Mouse (Mus musculus) cerebellum, adult 18-20 months (tissue): ENCODE measurements around the gene Gm17087.
A peak's percentile ranks its signal among the peaks of the same experiment; 100 is the strongest.

ENCODE experiments used
- DNase-seq, 2 experiments: peaks; one replicate each; pipeline ENCODE4 v3.0.0; 2021

The Gm17087 gene

DNA sequence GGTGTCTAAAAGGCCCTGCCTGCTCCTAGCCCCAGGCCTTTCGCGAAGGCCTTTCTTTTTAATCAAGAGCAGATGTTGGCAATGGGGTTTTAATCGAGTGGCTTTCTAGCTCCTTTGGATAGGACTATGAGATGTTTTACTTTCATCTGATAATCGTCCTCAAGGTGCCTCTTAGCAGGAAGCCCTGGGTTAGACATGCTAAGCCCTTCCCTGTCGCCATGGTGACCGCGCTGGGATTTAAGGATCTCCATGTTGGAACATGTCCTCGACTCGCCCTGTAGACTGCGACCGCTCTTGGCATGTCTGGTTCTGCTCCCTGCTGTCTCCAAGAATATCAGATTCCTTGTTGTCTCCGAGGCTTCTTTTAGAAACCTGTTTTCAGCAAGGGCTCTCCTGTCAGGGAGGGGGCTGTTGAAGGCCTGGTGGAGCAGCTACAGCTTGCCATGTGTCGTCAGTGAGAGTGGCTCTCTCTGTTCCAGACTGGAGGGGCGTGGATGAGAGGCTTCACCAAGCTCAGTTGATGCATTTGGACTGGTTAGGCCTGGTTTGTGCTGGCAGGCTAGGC, 24.7 kb downstream of the Gm17087 start:
- peak in 1 of 2 experiments; percentile 29 for DNase-seq

DNA sequence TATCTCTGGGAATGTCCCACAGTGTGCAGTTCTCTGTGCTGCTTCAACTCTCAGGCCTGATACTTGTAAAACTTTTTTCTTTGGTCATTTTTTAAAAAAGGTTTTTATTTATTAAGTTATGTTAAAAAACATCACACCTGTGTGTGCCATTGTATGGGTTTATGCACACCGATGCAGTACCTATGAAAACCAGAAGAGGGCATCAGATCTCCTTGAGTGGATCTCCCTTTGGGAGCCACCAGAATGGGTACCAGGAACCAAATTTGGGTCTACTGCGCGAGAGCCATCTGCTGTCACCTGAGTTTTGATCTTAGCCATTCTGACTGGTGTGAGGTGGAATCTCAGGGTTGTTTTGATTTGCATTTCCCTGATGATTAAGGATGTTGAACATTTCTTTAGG, 28.6 kb downstream of the Gm17087 start:
- DNase-seq = peak in 1 of 2 experiments; percentile 35

DNA sequence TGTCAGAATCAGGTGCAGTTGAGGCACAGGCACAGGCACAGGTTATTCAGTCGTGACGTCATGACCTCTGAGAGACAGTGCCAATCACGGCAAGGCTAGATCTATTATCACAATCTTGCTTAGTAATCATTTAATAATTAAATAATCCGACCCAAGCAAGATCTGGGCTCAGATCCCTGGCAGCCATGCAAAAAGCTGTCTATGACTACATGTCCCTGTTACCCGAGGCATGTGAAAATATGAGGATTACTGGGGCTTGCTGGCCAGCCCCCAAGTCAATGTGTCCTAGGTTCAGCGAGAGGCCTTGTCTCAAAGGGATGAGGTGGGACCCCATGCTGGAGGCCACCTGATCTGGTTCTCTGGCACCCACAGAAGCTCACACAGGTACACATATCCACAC, 30.2 kb downstream of the Gm17087 start:
- DNase-seq = peak in 1 of 2 experiments; percentile 47

DNA sequence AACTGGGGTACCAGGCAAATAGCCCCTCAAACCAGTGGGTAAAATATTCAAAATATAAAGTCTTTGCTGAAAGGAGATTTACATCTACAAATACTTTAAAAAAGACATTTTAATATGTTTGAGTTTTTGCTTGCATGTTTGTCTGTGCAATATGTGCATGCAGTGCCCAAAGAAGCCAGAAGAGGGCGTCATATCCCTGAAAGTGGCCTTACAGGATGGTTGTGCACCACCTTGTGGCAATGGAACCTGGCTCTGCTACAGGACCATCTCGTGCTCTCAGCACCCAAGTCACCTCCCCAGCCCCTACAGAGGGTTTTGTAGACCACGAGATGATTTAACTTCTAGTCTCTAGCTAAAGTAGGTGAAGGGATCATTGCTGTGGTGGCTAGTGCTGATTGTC, 32.9 kb downstream of the Gm17087 start:
- peak in 1 of 2 experiments; percentile 50 for DNase-seq

DNA sequence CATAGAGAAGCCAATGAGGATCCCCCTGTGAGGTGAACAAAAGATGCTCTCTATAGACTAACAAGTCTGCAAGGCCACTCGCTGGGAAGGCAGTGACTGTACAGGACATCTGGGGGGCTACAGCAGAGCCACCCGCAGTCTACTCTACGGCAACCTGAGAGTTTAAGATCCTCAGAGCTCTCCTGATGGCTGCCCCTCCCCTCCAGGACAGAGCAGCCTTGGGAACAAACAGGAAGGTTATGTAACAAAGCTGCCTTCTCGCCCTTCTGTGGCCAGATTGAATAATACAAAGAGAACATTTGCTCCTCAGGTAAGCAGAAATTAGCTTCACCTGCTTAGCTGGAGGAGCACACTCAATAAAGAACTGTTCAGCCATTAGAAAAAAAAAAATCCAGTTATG, 34.1 kb downstream of the Gm17087 start:
- peak; percentile 72 to 81 for DNase-seq

DNA sequence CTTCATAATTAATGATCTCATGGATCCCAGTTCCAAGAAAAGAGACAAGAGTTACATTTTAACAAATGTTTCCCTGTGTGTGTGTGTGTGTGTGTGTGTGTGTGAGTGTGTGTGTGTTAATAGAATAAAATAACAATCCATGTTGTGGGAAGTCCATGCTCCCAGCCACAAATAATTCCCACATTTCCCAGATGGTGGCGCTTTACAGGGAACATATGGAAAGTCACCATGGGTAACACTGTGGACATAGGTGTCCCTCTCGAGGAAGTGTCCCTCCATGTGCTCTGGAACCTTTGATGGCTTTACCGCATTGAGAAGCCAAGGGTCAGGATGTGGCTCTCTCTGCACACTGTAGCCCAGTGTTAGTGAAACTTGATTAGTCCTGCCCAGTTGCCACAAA, 38.1 kb downstream of the Gm17087 start:
- DNase-seq = peak; percentile 52 to 57

DNA sequence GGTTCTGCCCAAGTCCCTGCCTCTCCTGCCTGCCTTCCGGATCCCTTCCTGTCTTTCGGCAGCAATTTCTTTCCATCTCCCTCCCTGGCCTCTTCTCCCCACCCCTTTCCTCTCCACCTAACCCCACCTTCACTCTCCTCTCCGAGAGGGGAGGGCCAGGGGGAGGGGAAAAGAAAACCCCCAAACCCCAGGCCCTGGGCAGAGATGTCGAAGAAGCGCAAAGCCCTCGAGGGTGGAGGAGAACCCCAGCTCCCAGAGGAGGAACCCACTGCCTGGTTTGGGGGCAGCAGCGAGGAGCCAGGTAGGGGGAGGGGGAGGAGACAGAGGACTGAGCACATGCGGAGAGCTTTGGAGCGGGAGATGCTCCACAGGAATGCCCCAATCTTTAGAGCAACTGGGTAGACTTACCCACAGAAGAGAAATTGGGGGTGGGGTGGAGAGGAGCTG, 39.9 kb downstream of the Gm17087 start:
- peak; percentile 75 for DNase-seq

DNA sequence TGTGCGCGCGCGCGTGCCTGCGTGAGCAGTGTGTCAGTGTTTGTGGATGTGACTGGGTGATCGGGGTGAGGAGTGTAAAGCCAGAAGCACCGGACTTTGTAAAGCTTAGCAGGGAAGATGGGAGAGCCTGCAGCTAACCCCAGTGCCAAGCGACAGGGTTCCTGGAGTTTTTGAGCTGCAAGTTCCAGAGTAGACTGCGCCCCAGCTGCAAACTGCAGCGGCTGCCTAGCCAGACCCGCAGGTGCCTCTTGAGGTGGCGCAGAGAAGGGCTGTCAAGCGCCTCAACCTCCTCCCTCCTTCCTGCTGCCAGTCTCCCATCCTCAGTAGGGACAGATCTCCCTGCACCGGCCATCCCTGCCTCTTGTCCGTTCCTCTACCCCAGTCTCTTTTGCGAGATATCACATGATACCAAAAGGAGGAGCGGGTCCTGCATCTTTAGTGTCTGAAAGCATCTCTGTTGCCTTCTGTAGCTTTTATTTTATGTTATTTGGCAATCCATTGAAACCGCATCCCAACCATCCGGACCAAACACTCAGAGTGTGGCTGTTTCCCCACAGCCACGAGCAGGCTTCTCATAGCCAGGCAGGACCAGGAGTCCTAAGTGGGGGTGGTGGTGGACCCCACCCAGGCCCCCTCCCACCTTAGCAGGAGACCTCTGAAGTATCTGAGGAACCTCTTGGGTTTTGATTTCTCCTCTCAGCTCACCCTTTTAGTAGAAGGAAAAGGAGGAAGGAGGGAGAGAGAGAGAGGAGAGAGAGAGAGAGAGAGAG, 40.6 kb downstream of the Gm17087 start:
- peak; percentile 68 to 71 for DNase-seq

DNA sequence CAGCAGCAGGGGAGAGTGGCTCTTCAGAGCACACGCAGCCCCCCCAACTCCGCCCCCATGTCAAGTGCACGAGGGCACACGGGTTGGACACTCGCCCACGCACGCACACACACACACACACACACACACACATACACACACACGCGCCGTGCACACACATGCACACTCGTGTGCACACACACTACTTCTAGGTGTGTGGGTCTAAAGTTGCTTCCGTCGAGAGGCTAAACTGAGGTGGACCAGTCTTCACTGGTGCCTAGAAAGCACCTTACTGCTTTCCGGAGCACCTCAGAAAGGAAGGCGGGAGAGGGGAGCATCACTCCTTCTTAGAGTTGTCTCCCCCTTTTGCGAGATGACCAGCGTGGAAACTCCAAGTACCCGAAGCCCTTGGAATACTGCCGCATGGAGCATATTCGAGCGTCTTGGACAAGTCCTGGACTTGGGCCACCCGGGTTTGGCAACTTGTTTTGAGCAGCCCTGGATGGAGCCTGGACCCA, 41.5 kb downstream of the Gm17087 start, which contains the start of gene Pde10a:
Gene Pde10a (plus strand): TSS at position 148 of the 497 bp plus-strand sequence.
- peak; percentile 72 to 79 for DNase-seq

DNA sequence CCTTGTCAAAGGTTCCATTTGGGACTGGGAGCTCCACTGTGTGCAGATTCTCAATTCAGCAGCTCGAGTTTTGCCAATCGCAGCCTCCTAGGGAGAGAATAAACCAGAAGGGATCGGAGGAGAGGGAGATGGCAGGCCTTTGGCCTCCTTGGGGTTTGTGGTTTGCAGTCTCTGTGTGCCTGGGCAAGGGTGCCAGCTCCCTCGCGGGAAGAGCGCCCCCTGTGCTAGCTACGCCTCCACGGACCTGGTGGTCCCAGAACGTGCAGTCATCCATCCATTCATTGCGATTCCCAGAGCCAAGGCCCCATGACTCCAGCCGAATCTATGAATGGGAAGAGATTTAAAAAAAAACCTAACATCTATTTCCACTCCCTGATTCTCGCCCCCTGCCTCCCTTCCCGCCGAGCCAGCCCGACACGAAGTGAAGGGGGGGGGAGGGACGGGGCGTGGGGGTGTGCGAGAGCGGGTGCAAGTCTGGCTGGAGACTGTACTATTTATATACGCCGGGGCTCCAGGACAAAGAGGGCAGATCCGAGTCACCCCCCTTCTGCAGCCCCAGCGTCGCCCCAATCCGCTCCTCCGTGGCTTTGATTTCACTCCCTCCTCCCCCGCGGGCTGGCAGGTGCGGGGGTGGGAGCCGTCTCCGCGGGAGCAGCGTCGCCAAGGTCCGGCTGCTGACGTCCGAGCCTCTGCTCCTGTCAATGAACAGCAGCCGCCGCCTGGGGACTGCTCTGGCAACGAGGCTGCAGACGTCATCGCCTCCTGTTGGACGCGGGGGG, 42.2 kb downstream of the Gm17087 start:
- peak; percentile 93 to 95 for DNase-seq

DNA sequence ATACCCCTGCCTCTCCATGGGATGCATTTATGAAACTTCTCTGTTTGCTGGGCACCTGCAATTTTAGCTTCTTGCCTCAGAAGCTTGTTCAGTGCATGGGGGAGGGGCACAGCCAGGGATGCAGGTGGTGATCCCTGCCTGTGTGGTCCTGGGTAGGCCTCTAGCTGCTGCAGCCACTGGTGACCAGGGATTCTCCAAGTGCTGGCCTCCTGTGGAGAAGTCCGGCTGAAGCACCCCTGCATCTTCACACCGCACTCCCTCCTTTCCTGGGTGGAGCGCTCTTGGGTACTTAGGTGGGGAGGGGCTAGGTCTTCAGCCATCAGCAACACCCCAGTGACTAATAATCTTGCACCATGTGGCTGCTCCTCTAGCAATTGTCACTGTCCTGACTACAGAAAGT, 42.8 kb downstream of the Gm17087 start:
- DNase-seq = peak; percentile 49 to 66

DNA sequence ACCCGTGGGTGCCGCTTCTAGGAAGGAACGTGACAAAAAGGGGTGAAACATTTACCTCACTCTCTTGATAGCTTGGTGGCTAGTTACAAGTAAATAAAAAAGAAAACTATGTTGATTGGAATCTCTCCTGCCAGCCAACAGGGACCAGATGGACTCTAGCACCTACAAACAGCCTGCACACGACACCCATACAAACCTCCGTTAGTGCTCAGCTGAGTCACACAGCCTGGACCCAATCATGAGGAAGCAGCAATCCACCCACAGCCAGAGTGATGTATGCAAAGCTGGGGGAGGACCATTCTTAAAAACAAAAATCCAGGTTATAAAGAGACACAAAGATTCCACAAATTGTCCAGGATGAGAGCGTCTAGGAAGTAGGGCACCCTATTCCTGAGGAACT, 50.7 kb downstream of the Gm17087 start:
- no peak for DNase-seq
